Mouse (Mus musculus) olfactory bulb, adult 2 months (tissue): Measurements from ENCODE around the gene Cpne8. TPM values are rescaled to one million over a fixed set of nuclear protein-coding genes. Genes with fewer than 3 reads are reported as not detected.

Source experiments
- H3K27ac ChIP-seq: fragments of 200-500 bp; 2 replicates; pipeline ENCODE4 v1.5.1; 2012; ENCODE audit warnings: low read depth, low read length; ENCODE audit not compliant: insufficient read depth
- H3K4me1 ChIP-seq: fragments of 200-500 bp; 2 replicates; pipeline ENCODE4 v1.6.1; 2012; ENCODE audit warnings: low read length; ENCODE audit not compliant: control insufficient read depth, insufficient read depth
- H3K4me3 ChIP-seq: fragments of 200-500 bp; 2 replicates; pipeline ENCODE4 v1.5.1; 2012; ENCODE audit warnings: mild to moderate bottlenecking, low read depth, low read length, moderate library complexity; ENCODE audit not compliant: insufficient read depth
- CTCF ChIP-seq: fragments of 200-500 bp; IDR thresholded peaks from 2 replicates; pipeline ENCODE4 v1.5.1; 2012; ENCODE audit warnings: low read depth, mild to moderate bottlenecking, low read length, moderate library complexity; ENCODE audit not compliant: insufficient read depth
- POLR2A ChIP-seq: fragments of 200-500 bp; IDR thresholded peaks from 2 replicates; pipeline ENCODE4 v1.6.1; 2012; ENCODE audit warnings: mild to moderate bottlenecking, low read depth, low read length, moderate library complexity; ENCODE audit not compliant: insufficient read depth
- WGBS: fragments of 180-500 bp; shearing (Covaris S2); methylation state at CpG from one replicate; pipeline ENCODE4 v1.1.7; 2018; 5-methylcytosine and 5-hydroxymethylcytosine counted together
- polyA plus RNA-seq: library from polyadenylated mRNA; stranded (reverse); fragments of >200 nt; gene quantifications from 2 replicates; pipeline ENCODE4 v1.2.4, GENCODE M21; 2012; ENCODE audit warnings: low replicate concordance; ENCODE audit not compliant: missing spikeins, insufficient read depth, insufficient read length

Gene Cpne8
- polyA plus RNA-seq, 1 experiment, result not detected

DNA sequence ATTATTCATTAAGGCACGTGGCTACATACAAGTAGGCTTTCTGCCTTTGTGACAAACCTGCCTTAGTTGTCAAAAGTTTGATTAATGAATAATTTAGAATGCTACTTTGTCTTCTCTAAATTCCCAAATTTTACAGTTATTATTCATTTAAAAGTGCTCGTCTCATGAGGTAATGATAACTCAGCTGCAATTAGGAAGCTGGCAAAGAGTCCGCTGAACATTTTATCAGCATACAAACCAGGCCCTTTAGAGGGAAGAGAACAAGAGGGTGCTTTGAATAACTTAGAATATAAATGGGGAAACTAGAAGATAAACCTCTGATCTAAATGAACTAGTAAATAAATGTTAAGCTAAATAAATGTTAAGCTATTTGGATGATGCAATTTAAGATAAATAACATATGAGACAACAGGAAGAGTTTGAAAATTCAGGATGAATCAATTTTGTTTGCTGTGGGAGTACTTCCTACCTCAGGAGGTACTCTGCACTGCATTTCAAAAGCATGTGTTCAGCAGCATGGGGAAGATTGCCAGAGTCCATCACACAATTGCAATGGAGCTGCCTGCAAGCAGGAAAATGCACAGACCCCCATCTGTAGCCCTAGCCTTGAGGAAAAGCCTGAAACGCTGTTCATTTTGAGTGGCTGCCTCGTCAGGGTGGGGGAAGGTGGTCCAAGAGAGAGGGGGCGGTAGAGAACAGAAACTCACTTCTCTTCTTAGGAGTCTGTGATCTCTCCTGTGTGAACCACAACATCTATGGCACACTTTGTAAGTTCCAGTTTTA lies 81.3 kb downstream of the Cpne8 start:
- H3K4me3 ChIP-seq, result no peak overlapping the region
- TF ChIP-seq POLR2A (no peak), CTCF (no peak)
- WGBS, result 51% methylated on average over 6 of the region's 6 CpGs
- H3K27ac ChIP-seq, result no peak overlapping the region
- peaks cover 8% of the 10 kb centered on the region; the same call in 1 of the 2 replicates for H3K4me1 ChIP-seq

DNA sequence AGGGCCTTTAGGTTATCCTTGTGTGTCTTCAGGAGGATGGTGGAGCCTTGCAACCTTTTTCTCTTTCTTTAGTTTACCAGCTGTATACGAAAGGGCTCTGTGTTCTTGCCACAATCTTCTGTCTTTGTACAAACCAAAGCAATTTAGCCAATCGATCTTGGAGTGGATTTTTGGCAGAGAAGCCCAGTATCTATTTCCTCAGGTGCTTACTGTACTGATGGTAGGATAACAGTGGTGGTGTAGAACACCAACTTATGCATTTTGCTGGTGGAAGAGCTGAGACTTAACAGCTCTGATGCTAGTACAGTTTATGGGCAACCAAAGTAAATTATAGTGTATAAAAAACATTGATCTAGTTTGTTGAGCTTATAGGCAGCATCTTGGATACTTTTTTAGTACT lies 83.6 kb downstream of the Cpne8 start:
- 89% methylated on average over 2 of the region's 2 CpGs for WGBS
- TF ChIP-seq POLR2A, result no peak
- no peak for TF ChIP-seq CTCF

DNA sequence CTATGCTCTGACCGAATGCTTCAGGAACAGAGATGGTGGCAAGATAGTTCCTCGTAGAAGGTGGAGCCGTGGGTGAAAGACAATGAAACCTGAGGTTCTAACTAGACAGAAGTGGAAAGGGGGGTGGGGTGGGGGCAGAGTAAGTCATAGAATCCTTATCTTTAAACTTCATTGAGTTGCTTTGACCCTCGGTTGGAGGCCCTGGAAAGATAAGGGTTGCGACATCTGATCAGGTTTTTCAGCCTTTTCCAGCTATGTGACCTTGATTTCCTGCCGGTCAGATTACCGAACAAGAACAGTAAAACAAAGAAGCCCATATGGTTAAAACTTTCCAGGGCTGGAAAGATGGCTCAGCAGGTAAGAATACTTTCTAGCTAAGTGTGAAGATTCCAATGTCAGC lies 89.6 kb downstream of the Cpne8 start:
- no peaks in the 10 kb centered on the region for H3K4me1 ChIP-seq
- 89% methylated on average over 7 of the region's 7 CpGs for WGBS
- no peak for TF ChIP-seq CTCF
- no peak for TF ChIP-seq POLR2A

More for the DNA sequence above, 83.6 kb downstream of the Cpne8 start:
- Histone ChIP-seq H3K27ac (no peak overlapping the region), H3K4me1 (peaks cover 2% of the 10 kb centered on the region; the same call in 1 of the 2 replicates), H3K4me3 (no peak overlapping the region)

DNA sequence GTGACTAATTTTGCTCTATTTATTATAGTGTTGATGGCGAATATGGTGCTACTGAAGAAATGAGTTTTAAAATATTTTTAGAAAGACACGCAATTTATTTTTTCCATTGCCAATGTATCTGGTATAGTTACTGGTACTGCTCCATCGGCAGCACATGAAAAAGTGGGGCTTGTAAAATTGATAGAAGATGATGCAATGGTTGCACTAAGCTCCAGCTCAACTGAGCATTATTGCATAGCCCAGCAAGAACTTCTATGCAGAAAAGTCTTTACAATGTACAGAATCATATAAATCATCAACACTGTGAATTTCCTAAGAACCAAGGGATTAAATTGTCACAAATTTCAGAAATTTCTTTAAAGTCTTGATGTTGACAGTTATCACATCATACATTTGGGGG lies 101.8 kb downstream of the Cpne8 start:
- H3K27ac ChIP-seq, result no peak overlapping the region
- H3K4me1 ChIP-seq, result no peaks in the 10 kb centered on the region
- no peak overlapping the region for H3K4me3 ChIP-seq
- no peak for TF ChIP-seq CTCF
- no peak for TF ChIP-seq POLR2A
- 97% methylated on average over 3 of the region's 3 CpGs for whole genome bisulfite sequencing

More for the DNA sequence above, 89.6 kb downstream of the Cpne8 start:
- Histone ChIP-seq H3K27ac (no peak overlapping the region), H3K4me3 (no peak overlapping the region)

DNA sequence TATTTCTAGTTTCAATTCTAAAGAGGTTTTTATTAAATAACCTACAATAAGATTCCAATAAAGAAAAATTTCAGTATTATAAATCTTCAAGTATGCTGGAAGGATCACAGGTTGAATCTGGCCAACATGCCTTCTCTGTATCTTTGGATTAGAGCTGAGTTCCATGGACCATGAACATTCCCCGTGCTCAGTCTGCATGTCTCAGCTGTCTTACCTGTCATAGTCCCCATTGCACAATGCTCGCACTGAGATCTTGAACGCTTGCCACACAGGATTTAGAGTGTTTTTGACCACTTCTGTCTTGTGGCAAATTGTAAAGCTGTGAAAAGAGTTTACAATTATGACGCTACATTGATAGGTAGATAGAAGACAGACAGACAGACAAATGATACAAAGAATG lies 110.0 kb downstream of the Cpne8 start:
- TF ChIP-seq CTCF (no peak), POLR2A (no peak)
- 93% methylated on average over 4 of the region's 4 CpGs for WGBS
- H3K27ac ChIP-seq, result no peak overlapping the region
- H3K4me3 ChIP-seq, result no peak overlapping the region
- H3K4me1 ChIP-seq, result no peaks in the 10 kb centered on the region

DNA sequence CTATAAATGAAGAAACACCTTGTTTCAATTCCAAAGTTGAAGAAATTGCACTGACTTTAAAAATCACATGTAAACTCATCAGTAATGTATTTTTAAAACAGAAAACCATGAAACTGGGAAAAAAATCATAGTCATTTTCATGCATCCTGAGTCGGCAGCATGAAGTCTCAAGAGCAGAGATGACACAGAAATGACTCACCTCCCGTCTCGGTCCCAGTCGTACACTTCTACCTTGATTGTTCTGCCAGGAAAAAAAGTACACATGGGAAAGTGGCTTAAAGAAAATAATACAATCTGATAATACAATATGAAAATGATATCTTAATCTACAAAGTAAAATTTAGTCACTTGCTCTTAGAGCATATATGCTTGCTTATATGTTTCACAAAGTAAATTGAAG lies 111.2 kb downstream of the Cpne8 start:
- WGBS, result 67% methylated on average over 4 of the region's 4 CpGs

DNA sequence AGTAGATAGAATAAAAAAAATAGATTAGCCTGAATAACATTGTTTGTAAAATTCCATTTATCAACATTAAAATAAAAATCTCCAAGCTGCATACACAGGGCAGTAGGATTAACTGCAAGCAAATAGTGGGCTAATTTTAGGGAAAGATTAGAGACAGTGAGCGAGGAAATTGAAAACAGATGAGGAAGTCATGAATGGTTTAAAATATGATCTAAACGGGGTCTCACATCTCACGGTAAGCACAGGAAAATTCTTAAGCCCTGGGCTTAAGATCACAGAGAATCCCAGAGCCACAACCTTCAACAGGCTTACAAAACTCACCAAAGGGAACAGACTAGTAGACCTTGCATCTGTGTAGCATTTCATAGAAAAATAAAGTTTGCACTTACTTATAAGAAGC lies 115.2 kb downstream of the Cpne8 start:
- Histone ChIP-seq H3K27ac (no peak overlapping the region), H3K4me3 (no peak overlapping the region), H3K4me1 (peaks cover 2% of the 10 kb centered on the region; the same call in 1 of the 2 replicates)
- WGBS, result 81% methylated on average over 3 of the region's 3 CpGs
- no peak for TF ChIP-seq CTCF
- TF ChIP-seq POLR2A, result no peak

More for the DNA sequence above, 111.2 kb downstream of the Cpne8 start:
- H3K4me3 ChIP-seq, result no peak overlapping the region
- H3K4me1 ChIP-seq, result no peaks in the 10 kb centered on the region
- H3K27ac ChIP-seq, result no peak overlapping the region
- no peak for TF ChIP-seq POLR2A
- TF ChIP-seq CTCF, result no peak

DNA sequence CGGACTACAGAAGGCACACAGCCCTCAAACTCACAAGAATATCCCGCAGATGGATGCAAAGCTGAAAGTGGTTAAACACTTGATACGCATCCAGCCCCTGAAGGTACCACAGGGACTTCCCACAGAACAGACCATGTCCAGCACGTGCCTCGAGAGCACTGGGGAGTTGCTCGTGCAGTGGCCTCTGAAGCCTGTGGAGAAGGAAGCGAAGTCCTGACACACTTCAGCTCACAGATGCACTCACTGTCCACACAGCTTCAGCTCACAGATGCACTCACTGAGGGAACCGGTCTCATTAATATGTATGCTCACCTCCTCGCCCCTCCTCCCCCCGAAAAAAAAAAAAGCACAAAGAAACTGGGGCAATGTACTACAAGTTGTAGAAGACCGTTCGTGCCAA lies 117.6 kb downstream of the Cpne8 start:
- WGBS, result 71% methylated on average over 12 of the region's 12 CpGs
- Histone ChIP-seq H3K4me3 (no peak overlapping the region), H3K4me1 (peaks cover 2% of the 10 kb centered on the region; the same call in 1 of the 2 replicates), H3K27ac (no peak overlapping the region)
- TF ChIP-seq POLR2A (no peak), CTCF (no peak)

DNA sequence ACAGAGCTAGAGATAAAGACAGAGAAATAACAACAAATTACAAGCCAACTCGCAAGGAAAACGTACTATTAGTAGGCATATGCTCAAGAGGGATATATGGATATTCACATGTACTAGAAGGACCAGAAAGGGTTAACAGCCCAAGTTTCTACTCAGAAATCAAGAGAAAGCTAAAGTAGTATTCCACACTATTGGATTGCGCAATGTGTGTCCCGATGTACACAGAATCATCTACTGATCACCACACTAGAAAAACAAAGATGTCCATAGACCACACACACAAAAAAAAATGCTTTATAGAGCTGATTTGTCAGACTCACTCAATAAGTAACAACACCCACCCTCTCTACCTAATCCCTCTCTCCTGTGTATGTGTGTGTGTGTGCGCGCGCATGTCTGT lies 130.6 kb downstream of the Cpne8 start:
- Histone ChIP-seq H3K27ac (no peak overlapping the region), H3K4me3 (no peak overlapping the region), H3K4me1 (no peaks in the 10 kb centered on the region)
- TF ChIP-seq POLR2A (no peak), CTCF (no peak)
- WGBS, result 97% methylated on average over 7 of the region's 7 CpGs
